Mouse (Mus musculus) ES-Bruce4 (cell line): ENCODE results near the gene Vipr1. TPM values are rescaled to one million over a fixed set of nuclear protein-coding genes. Genes with fewer than 3 reads are reported as not detected.
"Not testable (repeated sequence)": the region's sequence is repeated elsewhere in the genome, so short reads cannot be mapped to it uniquely, and the experiment has no call there.

Experiments
- H3K27ac ChIP-seq: 2 replicates; pipeline ENCODE4 v1.5.1; 2012; ENCODE audit warnings: low read length, inconsistent platforms; ENCODE audit not compliant: insufficient read depth
- H3K27me3 ChIP-seq: 2 replicates; pipeline ENCODE4 v1.6.1; 2012; ENCODE audit warnings: mild to moderate bottlenecking, low read length, inconsistent platforms; ENCODE audit not compliant: control insufficient read depth, poor library complexity, insufficient read depth, severe bottlenecking
- H3K36me3 ChIP-seq: 2 replicates; pipeline ENCODE4 v1.6.1; 2012; ENCODE audit warnings: inconsistent platforms, mild to moderate bottlenecking, low read length, moderate library complexity; ENCODE audit not compliant: control insufficient read depth, poor library complexity, insufficient read depth, severe bottlenecking
- H3K4me1 ChIP-seq: one replicate; pipeline ENCODE4 v1.8.1; 2011; ENCODE audit warnings: low read length; ENCODE audit not compliant: control insufficient read depth, insufficient read depth
- H3K4me3 ChIP-seq: 2 replicates; pipeline ENCODE4 v1.5.1; 2011; ENCODE audit warnings: low read depth, mild to moderate bottlenecking, low read length
- H3K9ac ChIP-seq: 2 replicates; pipeline ENCODE4 v1.6.1; 2012; ENCODE audit warnings: low read depth, mild to moderate bottlenecking, inconsistent platforms; ENCODE audit not compliant: poor library complexity, severe bottlenecking
- H3K9me3 ChIP-seq: replicated peaks from 2 replicates; pipeline ENCODE4 v1.6.1; 2012; ENCODE audit warnings: mild to moderate bottlenecking, low read length, inconsistent platforms; ENCODE audit not compliant: control insufficient read depth, poor library complexity, insufficient read depth, severe bottlenecking
- CTCF ChIP-seq: IDR thresholded peaks from one replicate; pipeline ENCODE4 v1.8.1; 2011; ENCODE audit warnings: low read depth, low read length
- EP300 ChIP-seq: IDR thresholded peaks from 2 replicates; pipeline ENCODE4 v1.6.1; 2011; ENCODE audit warnings: low read depth, low read length; ENCODE audit not compliant: insufficient read depth
- POLR2A ChIP-seq: IDR thresholded peaks from one replicate; pipeline ENCODE4 v1.8.1; 2011; ENCODE audit warnings: low read length; ENCODE audit not compliant: insufficient read depth
- polyA plus RNA-seq: library from polyadenylated mRNA; stranded (reverse); fragments of >200 nt; gene quantifications from 2 replicates; pipeline ENCODE4 v1.2.4, GENCODE M21; 2011; ENCODE audit warnings: low read depth; ENCODE audit not compliant: missing spikeins, insufficient read depth, insufficient read length

The Vipr1 gene
- 0.23 and 0.28 TPM in 2 replicates for polyA plus RNA-seq

DNA sequence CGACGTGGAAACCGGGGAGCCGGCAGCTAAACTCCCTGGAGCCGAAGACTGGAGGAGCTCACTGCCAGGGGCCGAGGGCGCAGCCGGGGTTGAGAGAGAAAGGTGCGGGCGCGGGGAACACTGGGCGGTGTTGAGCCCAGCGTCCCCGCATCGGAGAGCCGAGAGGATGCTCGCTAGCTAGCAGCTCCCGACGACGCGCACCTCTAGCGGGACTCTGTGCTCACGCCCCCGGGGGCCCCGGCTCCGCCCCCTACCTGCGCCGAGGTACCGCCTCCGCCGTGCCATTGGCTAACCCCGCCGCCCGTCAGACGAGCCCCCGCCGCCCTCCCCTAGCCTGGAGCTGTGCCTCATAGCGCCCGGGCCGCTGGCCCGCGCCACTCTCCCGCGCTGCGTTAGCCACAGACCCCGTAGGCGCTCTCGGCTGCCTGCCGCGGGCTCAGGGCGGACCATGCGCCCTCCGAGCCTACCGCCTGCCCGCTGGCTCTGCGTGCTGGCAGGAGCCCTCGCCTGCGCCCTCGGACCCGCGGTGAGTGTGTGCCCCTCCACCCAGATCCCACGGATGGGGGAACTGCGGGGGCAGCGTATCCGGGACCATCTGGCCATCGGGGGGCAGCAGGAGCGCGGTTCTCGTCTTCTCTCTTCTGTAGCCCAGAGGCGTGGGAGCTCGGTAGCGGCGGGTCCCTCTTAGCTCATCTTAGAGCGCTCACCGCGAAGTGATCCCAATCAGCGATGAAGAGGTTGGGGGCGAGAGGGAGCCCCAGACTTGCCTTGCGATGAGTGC lies at the start of gene Vipr1:
TSS of gene Vipr1 (plus strand) at position 316 of the 781 bp plus-strand sequence.
- Histone ChIP-seq H3K4me1 (no peaks in the 10 kb centered on the region), H3K27me3 (peaks cover 3% of the 10 kb centered on the region; the same call in 1 of the 2 replicates), H3K9ac (peak within 1 kb of the TSS; percentile 44), H3K4me3 (peak within 1 kb of the TSS; percentile 78), H3K27ac (no peak within 1 kb of the TSS), H3K36me3 (no peaks in the 10 kb centered on the region), H3K9me3 (no peaks in the 10 kb centered on the region)
- TF ChIP-seq CTCF (no peak), EP300 (no peak), POLR2A (no peak)

DNA sequence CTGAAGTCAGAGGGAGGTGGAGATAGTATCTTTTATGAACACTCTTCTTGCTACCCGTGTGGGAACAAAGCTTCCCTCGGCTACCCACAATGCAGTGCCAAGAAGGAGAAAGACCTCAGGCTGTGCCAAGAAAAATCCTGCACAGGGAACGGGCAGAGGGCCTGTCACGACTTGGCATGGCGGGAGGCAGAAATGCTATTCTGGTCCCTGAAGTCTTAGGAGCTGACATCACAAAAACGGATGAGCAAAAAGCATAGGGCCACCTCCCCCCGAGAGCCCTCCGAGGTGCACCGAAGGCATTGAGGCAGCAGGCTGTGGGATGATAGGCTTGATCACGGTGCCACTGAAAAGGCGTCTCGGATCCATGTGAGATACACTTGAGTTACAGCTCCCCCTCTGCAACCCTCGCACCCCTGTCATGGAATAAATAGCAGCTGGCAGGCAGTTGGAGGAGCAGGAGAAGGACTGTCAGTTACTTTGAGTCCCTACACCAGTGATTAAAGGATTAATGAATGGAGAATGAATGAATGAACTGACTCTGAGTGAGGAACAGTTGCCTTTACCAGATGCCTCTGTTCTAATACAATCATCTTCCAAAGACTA lies 49.5 kb upstream of the Vipr1 start:
- Histone ChIP-seq H3K27ac (no peak overlapping the region), H3K36me3 (no peaks in the 10 kb centered on the region), H3K27me3 (no peaks in the 10 kb centered on the region), H3K9me3 (0 out of 2 replicates have a peak, but pooled peaks cover 3% of the 10 kb centered on the region), H3K9ac (no peak overlapping the region), H3K4me1 (no peaks in the 10 kb centered on the region), H3K4me3 (no peak overlapping the region)
- TF ChIP-seq EP300 (no peak), POLR2A (no peak), CTCF (no peak)

DNA sequence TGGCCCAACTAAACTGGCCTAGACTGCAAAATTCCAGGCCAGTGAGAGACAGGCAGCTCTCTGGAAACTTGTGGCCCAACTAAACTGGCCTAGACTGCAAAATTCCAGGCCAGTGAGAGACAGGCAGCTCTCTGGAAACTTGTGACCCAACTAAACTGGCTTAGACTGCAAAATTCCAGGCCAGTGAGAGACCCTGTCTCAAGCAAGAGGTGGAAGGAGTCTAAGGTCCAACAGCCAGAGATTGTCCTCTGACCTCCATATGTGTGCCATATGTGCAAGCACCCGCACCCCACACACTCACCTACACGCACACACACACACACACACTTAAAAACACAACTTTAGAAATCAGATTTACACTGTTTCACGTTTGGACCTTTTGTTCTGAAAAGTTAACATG lies 48.7 kb upstream of the Vipr1 start:
- not testable (repeated sequence) for H3K27ac ChIP-seq, H3K36me3 ChIP-seq, H3K4me1 ChIP-seq, H3K9me3 ChIP-seq, H3K27me3 ChIP-seq, H3K9ac ChIP-seq, H3K4me3 ChIP-seq

DNA sequence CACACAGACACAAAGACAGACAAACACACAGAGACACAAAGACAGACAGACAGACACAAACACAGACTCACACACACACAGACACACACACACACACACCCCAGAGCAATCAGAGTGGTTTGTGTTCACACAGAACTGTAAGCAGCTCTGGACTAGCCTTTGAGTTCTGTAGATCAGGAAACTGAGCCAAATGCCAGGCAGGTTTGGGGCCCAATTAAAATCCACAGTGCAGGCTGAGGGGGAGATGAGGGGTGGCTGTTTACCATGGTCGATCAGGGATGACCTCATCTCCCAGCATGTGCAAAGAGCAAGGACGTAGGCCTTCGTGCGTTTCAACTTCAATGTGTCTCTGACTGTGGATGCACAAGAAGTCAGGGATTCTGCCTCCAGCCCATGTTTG lies 47.7 kb upstream of the Vipr1 start:
- Histone ChIP-seq H3K27ac (no peak overlapping the region), H3K36me3 (no peaks in the 10 kb centered on the region), H3K4me3 (no peak overlapping the region), H3K4me1 (no peaks in the 10 kb centered on the region), H3K9ac (no peak overlapping the region), H3K27me3 (no peaks in the 10 kb centered on the region), H3K9me3 (no peaks in the 10 kb centered on the region)
- TF ChIP-seq EP300: no peak
- TF ChIP-seq POLR2A: no peak
- no peak for TF ChIP-seq CTCF

DNA sequence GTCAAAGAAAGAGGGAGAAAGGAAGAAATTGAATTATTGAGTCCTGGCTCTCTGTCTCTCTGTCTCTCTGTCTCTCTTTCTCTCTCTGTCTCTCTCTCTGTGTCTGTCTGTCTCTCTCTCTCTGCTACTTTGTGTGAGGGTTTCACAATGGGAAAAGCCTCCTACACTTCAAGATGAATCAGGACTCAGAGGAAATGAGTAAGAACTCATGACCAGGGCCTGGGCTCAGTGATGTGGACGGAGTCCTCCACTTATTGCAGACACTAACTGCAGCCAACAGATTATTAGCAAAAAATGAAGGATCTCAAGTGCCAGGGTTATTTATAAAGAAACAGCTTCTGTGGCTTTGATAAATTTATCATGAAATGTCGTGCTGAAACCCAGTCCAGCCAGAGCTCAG lies 44.4 kb upstream of the Vipr1 start:
- TF ChIP-seq EP300: no peak
- no peak for TF ChIP-seq POLR2A
- H3K27ac ChIP-seq: no peak overlapping the region
- H3K36me3 ChIP-seq: no peaks in the 10 kb centered on the region
- no peaks in the 10 kb centered on the region for H3K27me3 ChIP-seq
- no peak overlapping the region for H3K9ac ChIP-seq
- H3K4me1 ChIP-seq: no peaks in the 10 kb centered on the region
- H3K9me3 ChIP-seq: no peaks in the 10 kb centered on the region
- no peak overlapping the region for H3K4me3 ChIP-seq

DNA sequence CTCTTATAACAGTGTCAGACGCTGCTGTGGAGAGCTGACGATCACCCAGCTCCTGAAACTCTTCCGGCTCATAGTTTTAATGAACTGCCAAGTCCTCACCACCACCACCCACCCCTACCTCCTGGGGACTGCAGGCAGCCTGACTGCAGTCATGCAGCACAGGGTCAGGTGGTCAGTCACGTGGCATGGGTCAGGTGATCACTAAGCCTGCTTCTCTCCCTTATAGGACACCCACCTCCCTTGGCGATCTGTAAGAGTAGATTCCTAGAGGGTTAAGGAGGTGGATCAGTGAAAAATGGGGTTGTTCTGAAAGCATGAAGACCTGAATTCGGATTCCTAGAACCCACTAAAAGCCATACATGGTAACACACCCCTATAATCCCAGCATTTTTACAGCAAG lies 43.0 kb upstream of the Vipr1 start:
- Histone ChIP-seq H3K9ac (no peak overlapping the region), H3K27me3 (no peaks in the 10 kb centered on the region), H3K9me3 (no peaks in the 10 kb centered on the region), H3K36me3 (no peaks in the 10 kb centered on the region), H3K4me1 (no peaks in the 10 kb centered on the region), H3K4me3 (no peak overlapping the region), H3K27ac (no peak overlapping the region)
- TF ChIP-seq EP300: no peak
- TF ChIP-seq POLR2A: no peak
- TF ChIP-seq CTCF: no peak
